Mouse (Mus musculus): ENCODE measurements around the gene Fam169b.

DNA sequence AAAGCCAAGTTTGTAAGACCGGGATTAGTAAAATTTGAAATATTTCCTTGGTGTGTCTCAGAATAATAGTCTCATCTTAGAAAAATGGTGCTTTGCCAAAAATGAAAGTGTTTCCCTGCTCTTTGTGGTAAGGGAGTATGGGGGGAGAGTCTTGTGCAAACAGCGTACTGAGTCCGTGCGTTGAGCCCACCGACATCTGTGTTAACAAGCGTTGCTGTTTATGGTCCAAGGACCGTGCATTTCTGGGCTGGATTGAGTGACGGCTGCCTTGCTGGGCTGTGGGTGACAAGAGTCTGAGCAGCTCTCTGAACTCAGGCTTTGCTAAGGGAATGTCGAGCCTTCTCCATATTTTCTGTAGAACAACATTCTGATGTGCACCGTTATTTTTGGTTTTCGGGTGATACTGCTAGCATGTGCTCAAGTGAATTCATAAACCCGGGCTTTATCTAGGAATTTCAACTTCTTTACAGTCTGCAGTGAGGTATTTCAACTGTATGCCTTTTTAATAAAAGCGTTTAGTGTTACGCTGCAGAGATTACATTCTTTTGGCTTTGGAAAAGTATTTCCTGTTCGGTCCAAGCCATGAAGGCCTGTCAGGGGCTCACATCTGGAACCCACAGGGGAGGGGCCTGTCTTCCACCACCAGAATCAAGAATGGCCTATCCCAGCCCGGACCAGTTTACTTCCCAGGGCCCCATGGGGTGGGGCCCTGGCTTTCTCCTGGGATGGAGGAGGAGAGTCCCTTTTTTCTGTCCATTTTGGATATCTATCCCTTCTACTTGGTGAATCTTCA lies 20.6 kb downstream of the Fam169b start:
- TF ChIP-seq CTCF (conservative IDR thresholded peaks at IDR 0.05; ENCODE audit: low read length), result no peak
- TF ChIP-seq POU5F1 (IDR thresholded peaks at IDR 0.05; ENCODE audit: borderline replicate concordance, low read length), result no peak
